Mouse (Mus musculus) thymus, adult 2 months (tissue): Measurements from ENCODE around the gene Nudt8.

Experiments used
- CTCF ChIP-seq: fragments of 200-500 bp; IDR thresholded peaks from 2 replicates; pipeline ENCODE4 v1.5.1; 2012; ENCODE audit warnings: mild to moderate bottlenecking, control low read depth, low read length, moderate library complexity, borderline replicate concordance; ENCODE audit not compliant: control insufficient read depth, poor library complexity, insufficient read depth; ENCODE audit errors: extremely low read depth
- POLR2A ChIP-seq: fragments of 200-500 bp; IDR thresholded peaks from 2 replicates; pipeline ENCODE4 v1.6.1; 2012; ENCODE audit warnings: mild to moderate bottlenecking, low read length, control low read depth, moderate library complexity; ENCODE audit not compliant: control insufficient read depth, poor library complexity, insufficient read depth; ENCODE audit errors: extremely low read depth

GRCm38 (mm10) chr19:3959030-3959429, 41.4 kb upstream of the Nudt8 start:
- TF ChIP-seq POLR2A (no peak), CTCF (no peak)
